Mouse (Mus musculus) liver, adult 10 weeks (tissue): ENCODE results near the gene 2210017I01Rik. TPM values are rescaled to one million over a fixed set of nuclear protein-coding genes. Genes with fewer than 3 reads are reported as not detected.

ENCODE experiments used
- polyA plus RNA-seq: library from polyadenylated mRNA; stranded (reverse); fragments of 350-450 nt; fragmentation: Illumina TruSeq; extraction: RNeasy Lipid Tissue Mini Kit (QIAGEN cat#74804); gene quantifications from one replicate; pipeline ENCODE4 v1.2.3, GENCODE M21; 2014; ENCODE audit warnings: low read depth, low replicate concordance

The 2210017I01Rik gene
- not detected for polyA plus RNA-seq

DNA sequence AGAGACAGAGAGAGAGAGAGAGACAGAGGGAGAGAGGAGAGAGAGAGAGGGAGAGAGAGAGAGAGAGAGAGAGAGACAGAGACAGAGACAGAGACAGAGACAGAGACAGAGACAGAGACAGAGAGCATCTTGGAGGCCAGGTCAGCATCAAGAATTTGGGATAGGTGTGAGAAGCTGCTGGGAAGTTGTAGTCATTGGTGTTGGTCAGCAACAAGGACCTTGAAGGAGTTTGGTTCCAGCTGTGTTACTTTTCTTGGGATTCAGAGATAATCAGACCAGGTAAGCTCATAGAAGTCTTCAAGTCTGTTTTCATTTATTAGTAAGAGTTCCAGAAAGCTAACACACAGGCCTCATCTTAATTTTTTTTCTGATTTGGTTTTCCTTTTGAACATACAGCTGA, at the start of gene 2210017I01Rik:
Gene 2210017I01Rik, minus strand, starts transcription at position 101 of the 400 bp plus-strand sequence.

DNA sequence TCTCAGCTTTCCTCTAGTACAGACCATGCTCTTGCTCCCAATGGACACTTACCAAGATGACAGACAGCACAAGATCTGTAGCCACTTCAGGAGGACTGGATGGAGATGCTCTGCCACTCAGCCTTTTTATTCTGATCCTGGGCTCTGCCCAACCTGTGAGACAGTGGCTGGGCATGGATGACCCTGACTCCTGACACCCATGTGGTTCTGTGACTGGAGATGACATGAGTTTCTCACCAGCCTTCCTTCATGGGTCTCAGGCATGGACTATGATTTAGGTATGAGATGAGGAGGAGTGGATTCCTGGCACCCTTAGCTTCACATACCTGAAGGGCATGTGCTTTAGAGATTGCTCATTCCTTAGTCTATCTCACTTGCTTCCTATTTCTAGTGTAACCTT, 49.5 kb upstream of the 2210017I01Rik start, which contains the start of gene Lce1b:
Gene Lce1b, minus strand, starts transcription at position 101 of the 400 bp plus-strand sequence.

DNA sequence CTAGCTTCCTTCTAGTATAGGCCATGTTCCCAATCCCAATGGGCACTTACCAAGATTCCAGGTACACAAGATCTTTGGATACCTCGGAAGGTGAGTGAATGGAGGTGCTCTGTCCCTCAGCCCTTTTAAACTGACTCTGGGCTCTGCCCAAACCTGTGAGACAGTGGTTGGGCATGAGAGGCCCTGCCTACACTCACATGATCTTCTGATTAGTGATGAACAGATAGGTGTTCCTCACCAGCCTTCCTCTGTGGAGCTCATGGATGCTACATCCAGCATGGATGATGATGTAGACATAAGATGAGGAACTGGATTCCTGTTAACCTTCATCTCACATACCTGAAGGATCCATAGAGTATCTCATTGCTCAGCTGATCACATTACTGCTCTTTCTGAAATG, 40.9 kb upstream of the 2210017I01Rik start, which contains the start of gene Lce1a1:
Gene Lce1a1, minus strand, starts transcription at position 101 of the 400 bp plus-strand sequence.

DNA sequence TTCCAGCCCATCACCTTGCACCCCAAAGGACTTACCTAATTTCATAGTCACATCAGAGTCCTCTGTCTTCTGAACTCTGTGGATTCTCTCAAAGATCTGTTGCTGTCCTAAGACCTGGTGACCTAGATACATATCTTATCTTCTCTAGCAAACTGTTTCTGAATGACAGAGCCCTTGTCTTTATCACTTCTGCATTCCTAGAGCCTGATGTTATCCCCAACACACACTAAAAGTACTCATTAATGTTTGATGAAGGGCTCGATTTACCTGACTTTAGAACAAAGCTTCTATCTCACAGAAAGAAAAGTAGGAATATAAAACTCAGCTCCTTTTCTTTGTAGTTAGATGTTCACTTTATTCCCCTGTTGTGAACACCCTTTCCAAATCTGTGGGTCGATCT, 14.3 kb upstream of the 2210017I01Rik start, which contains the start of gene Lce6a:
Gene Lce6a, minus strand, starts transcription at position 101 of the 400 bp plus-strand sequence.

DNA sequence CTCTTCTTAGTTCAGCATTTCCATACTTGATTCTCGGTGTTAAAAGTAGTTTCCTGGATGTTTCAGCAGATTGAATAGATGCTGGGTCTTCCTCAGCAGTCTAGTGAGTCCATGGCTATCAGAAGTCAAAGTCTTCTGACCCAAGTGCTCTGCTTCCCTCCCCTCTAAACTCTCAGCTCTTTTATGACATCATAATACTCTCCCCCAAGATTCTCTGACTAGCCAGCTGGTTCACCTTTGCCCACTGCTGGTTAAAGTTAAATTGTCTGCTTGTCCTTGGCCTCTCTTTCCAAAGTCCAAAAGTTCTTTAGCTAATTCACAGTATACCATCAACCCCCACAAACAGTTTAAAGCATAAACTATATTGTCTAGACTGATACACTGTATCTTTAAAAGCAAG, 18.4 kb downstream of the 2210017I01Rik start, which contains the start of gene Smcp:
Gene Smcp, minus strand, starts transcription at position 140 of the 400 bp plus-strand sequence.

DNA sequence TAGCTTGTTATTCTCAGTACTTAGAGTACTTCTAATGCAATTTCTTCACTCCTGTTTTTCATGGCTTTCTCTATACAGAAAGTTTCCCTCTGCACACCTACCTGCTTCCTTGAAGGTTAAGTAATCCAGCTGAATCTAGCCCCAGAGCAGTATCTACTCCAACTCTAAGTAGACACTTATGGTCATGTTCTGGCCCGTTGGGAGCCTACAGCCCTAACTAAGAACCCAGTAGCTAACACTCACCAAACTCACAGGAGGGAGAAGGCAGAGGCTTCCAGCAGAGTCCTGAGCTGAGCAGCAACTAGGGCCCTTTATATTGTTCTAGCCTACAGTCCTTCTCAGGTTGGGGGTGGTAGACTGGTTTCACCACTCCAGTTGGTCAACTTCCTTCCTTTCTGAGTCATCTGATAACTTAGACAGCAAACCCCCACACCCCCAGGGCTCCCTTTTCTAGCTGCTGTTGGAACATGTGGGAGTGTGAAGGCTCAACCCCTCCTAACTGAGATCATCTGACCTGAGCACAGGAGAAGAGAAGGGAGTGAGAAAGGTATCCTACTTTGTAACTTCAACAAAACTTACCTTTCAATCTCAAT, 33.7 kb downstream of the 2210017I01Rik start, which contains the start of gene Ivl:
Gene Ivl, minus strand, starts transcription at position 287 of the 593 bp plus-strand sequence.

Other genes with a start within 250 kb of the 2210017I01Rik start
- gene Sprr2f, start 242.3 kb downstream of the 2210017I01Rik start, polyA plus RNA-seq, result not detected
- not detected for gene Sprr2h, start 221.8 kb downstream of the 2210017I01Rik start, polyA plus RNA-seq
- gene Sprr2i, start 199.5 kb downstream of the 2210017I01Rik start, polyA plus RNA-seq, result not detected
- not detected for gene Sprr2j-ps, start 189.4 kb downstream of the 2210017I01Rik start, polyA plus RNA-seq
- gene Gm9774, start 178.1 kb downstream of the 2210017I01Rik start, polyA plus RNA-seq, result 5.1 TPM
- gene Sprr2k, start 174.9 kb downstream of the 2210017I01Rik start, polyA plus RNA-seq, result not detected
- not detected for gene Sprr1b, start 168.7 kb downstream of the 2210017I01Rik start, polyA plus RNA-seq
- gene Sprr3, start 148.8 kb downstream of the 2210017I01Rik start, polyA plus RNA-seq, result not detected
- not detected for gene Sprr1a, start 121.6 kb downstream of the 2210017I01Rik start, polyA plus RNA-seq
- not detected for gene Sprr4, start 107.0 kb downstream of the 2210017I01Rik start, polyA plus RNA-seq
- not detected for gene 2310046K23Rik, start 73.0 kb downstream of the 2210017I01Rik start, polyA plus RNA-seq
- not detected for gene Ivl, start 33.8 kb downstream of the 2210017I01Rik start, polyA plus RNA-seq
- not detected for gene Smcp, start 18.5 kb downstream of the 2210017I01Rik start, polyA plus RNA-seq
- gene Lce6a, start 14.2 kb upstream of the 2210017I01Rik start, polyA plus RNA-seq, result not detected
- gene Lce1a1, start 40.8 kb upstream of the 2210017I01Rik start, polyA plus RNA-seq, result not detected
- gene Lce1b, start 49.4 kb upstream of the 2210017I01Rik start, polyA plus RNA-seq, result not detected
- not detected for gene Lce1a2, start 62.8 kb upstream of the 2210017I01Rik start, polyA plus RNA-seq
- gene Lce1c, start 71.8 kb upstream of the 2210017I01Rik start, polyA plus RNA-seq, result not detected
- not detected for gene Lce1d, start 79.7 kb upstream of the 2210017I01Rik start, polyA plus RNA-seq
- not detected for gene Lce1e, start 101.6 kb upstream of the 2210017I01Rik start, polyA plus RNA-seq
- not detected for gene Lce1f, start 112.9 kb upstream of the 2210017I01Rik start, polyA plus RNA-seq
- not detected for gene Gm38119, start 131.6 kb upstream of the 2210017I01Rik start, polyA plus RNA-seq
- gene Lce1g, start 144.8 kb upstream of the 2210017I01Rik start, polyA plus RNA-seq, result not detected
- gene Lce1h, start 157.6 kb upstream of the 2210017I01Rik start, polyA plus RNA-seq, result not detected
- gene Lce1i, start 171.4 kb upstream of the 2210017I01Rik start, polyA plus RNA-seq, result not detected
- gene Lce1j, start 183.0 kb upstream of the 2210017I01Rik start, polyA plus RNA-seq, result not detected
- not detected for gene Lce1k, start 200.4 kb upstream of the 2210017I01Rik start, polyA plus RNA-seq
- gene Kprp, start 219.8 kb upstream of the 2210017I01Rik start, polyA plus RNA-seq, result not detected
- gene Lce1l, start 243.8 kb upstream of the 2210017I01Rik start, polyA plus RNA-seq, result not detected